8 mouse cellular contexts compared by ENCODE assay signal in the genomic region with DNA sequence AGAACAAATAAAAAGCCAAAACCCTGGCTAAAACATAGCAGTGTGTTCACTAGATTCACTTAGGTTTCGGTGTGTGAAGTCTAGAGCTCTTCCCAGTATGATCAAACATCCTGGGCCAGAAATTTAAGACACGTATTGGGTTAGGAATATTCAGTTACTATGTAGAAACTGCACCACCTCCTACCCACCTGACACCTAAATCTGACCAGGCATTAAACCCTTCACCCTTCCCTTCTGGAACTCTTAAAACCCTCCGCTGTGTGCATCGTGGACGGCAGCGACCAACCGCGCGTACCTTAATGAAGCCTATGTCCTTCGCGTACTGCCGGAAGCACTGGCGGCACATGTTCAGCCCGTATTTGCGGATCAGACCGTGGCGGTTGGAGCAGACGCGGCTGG. TPM values are rescaled to one million over a fixed set of nuclear protein-coding genes. Genes with fewer than 3 reads are reported as not detected.
DNase-seq lines count a peak whose midpoint lies in the region; ATAC-seq and TF ChIP-seq lines count a peak whose summit lies in the region.

No protein-coding gene starts in this region.

- H3K9ac ChIP-seq in forebrain, embryonic 13.5 days = peak overlapping the region; percentile 93
- peak overlapping the region; percentile 93 for H3K9ac ChIP-seq in liver, postnatal 0 days (replicated peaks)

- H3K36me3 ChIP-seq in E14TG2a.4 (ENCODE audit: insufficient read depth, low read length) = peaks cover 33% of the 10 kb centered on the region
- H3K36me3 ChIP-seq in forebrain, embryonic 13.5 days (ENCODE audit: poor library complexity, severe bottlenecking) = peaks cover 23% of the 10 kb centered on the region
- peaks cover 12% of the 10 kb centered on the region for H3K36me3 ChIP-seq in liver, postnatal 0 days (replicated peaks; ENCODE audit: insufficient read depth, low read length)

- H3K27me3 ChIP-seq in E14TG2a.4 (ENCODE audit: insufficient read depth, low read length) = no peaks in the 10 kb centered on the region
- H3K27me3 ChIP-seq in forebrain, embryonic 13.5 days = no peaks in the 10 kb centered on the region
- H3K27me3 ChIP-seq in liver, postnatal 0 days (ENCODE audit: insufficient read depth, low read length) = no peaks in the 10 kb centered on the region

- TF ChIP-seq CTCF in gastrocnemius, adult 2 months (IDR thresholded peaks at IDR 0.05) = no peak
- no peak for TF ChIP-seq CTCF in E14TG2a.4 (conservative IDR thresholded peaks at IDR 0.05; ENCODE audit: low read length)
- TF ChIP-seq CTCF in liver, postnatal 0 days (IDR thresholded peaks at IDR 0.05; ENCODE audit: low read depth) = no peak

- H3K4me1 ChIP-seq in E14TG2a.4 (replicated peaks; ENCODE audit: low read depth, low read length) = peaks cover 24% of the 10 kb centered on the region
- H3K4me1 ChIP-seq in forebrain, embryonic 13.5 days = peaks cover 6% of the 10 kb centered on the region
- peaks cover 15% of the 10 kb centered on the region for H3K4me1 ChIP-seq in liver, postnatal 0 days (ENCODE audit: insufficient read depth)

- H3K9me3 ChIP-seq in E14TG2a.4 (ENCODE audit: low read length) = no peaks in the 10 kb centered on the region
- no peaks in the 10 kb centered on the region for H3K9me3 ChIP-seq in forebrain, embryonic 13.5 days (replicated peaks)
- no peaks in the 10 kb centered on the region for H3K9me3 ChIP-seq in liver, postnatal 0 days (ENCODE audit: low read length)

- no peak for ATAC-seq in forebrain, embryonic 13.5 days
- ATAC-seq in liver, postnatal 0 days = no peak; the same call in 1 of the 2 replicates

- peak overlapping the region; percentile 80 for H3K4me3 ChIP-seq in gastrocnemius, adult 2 months
- peak overlapping the region; percentile 89 for H3K4me3 ChIP-seq in E14TG2a.4 (replicated peaks; ENCODE audit: low read length)
- H3K4me3 ChIP-seq in forebrain, embryonic 13.5 days = peak overlapping the region; percentile 73
- peak overlapping the region; percentile 83 for H3K4me3 ChIP-seq in liver, postnatal 0 days (ENCODE audit: low read depth, low read length)

- under 1% methylated on average over 19 of the region's 19 CpGs for WGBS in forebrain, embryonic 13.5 days
- under 1% methylated on average over 19 of the region's 19 CpGs for WGBS in liver, postnatal 0 days (ENCODE audit: insufficient replicate concordance)

- peak overlapping the region; percentile 70 for H3K4me2 ChIP-seq in forebrain, embryonic 13.5 days
- H3K4me2 ChIP-seq in liver, postnatal 0 days (ENCODE audit: low read depth, low read length) = peak overlapping the region; percentile 77

- no peak for TF ChIP-seq EP300 in liver, postnatal 0 days (IDR thresholded peaks at IDR 0.05; ENCODE audit: low read depth)

- DNase-seq in gastrocnemius, adult 2 months = no peak
- no peak for DNase-seq in gastrocnemius, postnatal 10 days
- DNase-seq in liver, postnatal 0 days = no peak
- DNase-seq in frontal cortex, postnatal 36 days (ENCODE audit: low spot score in 2 of 2) = no peak
- no peak for DNase-seq in left cerebral cortex, postnatal 14 days (ENCODE audit: low spot score in 2 of 2)
- no peak for DNase-seq in adrenal gland, adult 8-10 months

- intact Hi-C loops in gastrocnemius, adult 2 months (cut with DNase I) = no loop called here
- intact Hi-C loops in left cerebral cortex, postnatal 14 days (cut with DNase I) = no loop called here

- peak overlapping the region; percentile 98 for H3K27ac ChIP-seq in gastrocnemius, adult 2 months
- peak overlapping the region; percentile 92 for H3K27ac ChIP-seq in forebrain, embryonic 13.5 days
- peak overlapping the region; percentile 97 for H3K27ac ChIP-seq in liver, postnatal 0 days (ENCODE audit: low read depth)

RNA-seq across cellular contexts. Expression of gene Rps29, which starts 0.6 kb away (rescaled TPM):
- total RNA-seq in gastrocnemius, adult 2 months (2021) = 1,000 to 10,000 TPM in 1 of 2 experiments, 100 to 1,000 TPM in 1; 838 to 1,075 TPM
- 1,000 to 10,000 TPM; 1,302 to 1,393 TPM for total RNA-seq in gastrocnemius, postnatal 10 days (2021)
- polyA plus RNA-seq in forebrain, embryonic 13.5 days (2015; fragmentation: Nextera tagmentation; extraction: Ambion mirVana) = 1,496 and 1,783 TPM in 2 replicates
- 1,274 and 1,279 TPM in 2 replicates for polyA plus RNA-seq in liver, postnatal 0 days (2015; fragmentation: Nextera tagmentation; extraction: Ambion mirVana)
- total RNA-seq in left cerebral cortex, postnatal 14 days (2021) = 1,000 to 10,000 TPM in 1 of 2 experiments, 100 to 1,000 TPM in 1; 970 to 1,045 TPM
- 1,000 to 10,000 TPM; 1,288 to 1,496 (median 1,367) TPM for total RNA-seq in adrenal gland, adult 8-10 months (2022)

RNA-seq across cellular contexts. Expression of gene Lrr1, which starts 10.2 kb away (rescaled TPM):
- not detected for total RNA-seq in gastrocnemius, adult 2 months (2021)
- total RNA-seq in gastrocnemius, postnatal 10 days (2021) = 1 to 10 TPM in 1 of 2 experiments, under 1 TPM in 1; 0.56 to 1.3 TPM
- polyA plus RNA-seq in forebrain, embryonic 13.5 days (2015; fragmentation: Nextera tagmentation; extraction: Ambion mirVana) = 25.9 and 26.0 TPM in 2 replicates
- polyA plus RNA-seq in liver, postnatal 0 days (2015; fragmentation: Nextera tagmentation; extraction: Ambion mirVana) = 8.8 and 9.6 TPM in 2 replicates
- total RNA-seq in left cerebral cortex, postnatal 14 days (2021) = under 1 TPM in 1 of 2 experiments, not detected in 1; 0.44 TPM
- total RNA-seq in adrenal gland, adult 8-10 months (2022) = not detected

RNA-seq across cellular contexts. Expression of gene Rpl36al, which starts 25.5 kb away (rescaled TPM):
- 100 to 1,000 TPM; 290 to 325 TPM for total RNA-seq in gastrocnemius, adult 2 months (2021)
- total RNA-seq in gastrocnemius, postnatal 10 days (2021) = 100 to 1,000 TPM; 336 to 338 TPM
- polyA plus RNA-seq in forebrain, embryonic 13.5 days (2015; fragmentation: Nextera tagmentation; extraction: Ambion mirVana) = 402 and 469 TPM in 2 replicates
- polyA plus RNA-seq in liver, postnatal 0 days (2015; fragmentation: Nextera tagmentation; extraction: Ambion mirVana) = 543 and 555 TPM in 2 replicates
- 100 to 1,000 TPM; 172 to 191 TPM for total RNA-seq in left cerebral cortex, postnatal 14 days (2021)
- total RNA-seq in adrenal gland, adult 8-10 months (2022) = 100 to 1,000 TPM; 457 to 680 (median 548) TPM

RNA-seq across cellular contexts. Expression of gene Mgat2, which starts 25.6 kb away (rescaled TPM):
- 1 to 10 TPM; 6.0 to 7.3 TPM for total RNA-seq in gastrocnemius, adult 2 months (2021)
- 10 to 100 TPM; 16.9 to 21.3 TPM for total RNA-seq in gastrocnemius, postnatal 10 days (2021)
- 28.6 and 29.3 TPM in 2 replicates for polyA plus RNA-seq in forebrain, embryonic 13.5 days (2015; fragmentation: Nextera tagmentation; extraction: Ambion mirVana)
- polyA plus RNA-seq in liver, postnatal 0 days (2015; fragmentation: Nextera tagmentation; extraction: Ambion mirVana) = 23.1 and 25.0 TPM in 2 replicates
- total RNA-seq in left cerebral cortex, postnatal 14 days (2021) = 10 to 100 TPM; 30.7 to 34.9 TPM
- total RNA-seq in adrenal gland, adult 8-10 months (2022) = 10 to 100 TPM; 59.8 to 89.4 (median 61.3) TPM

RNA-seq across cellular contexts. Expression of gene Gm49383, which starts 38.5 kb away (rescaled TPM):
- 1 to 10 TPM; 3.1 to 3.4 TPM for total RNA-seq in gastrocnemius, adult 2 months (2021)
- total RNA-seq in gastrocnemius, postnatal 10 days (2021) = 1 to 10 TPM; 2.7 to 3.4 TPM
- polyA plus RNA-seq in forebrain, embryonic 13.5 days (2015; fragmentation: Nextera tagmentation; extraction: Ambion mirVana) = 37.0 TPM in 2 replicates
- polyA plus RNA-seq in liver, postnatal 0 days (2015; fragmentation: Nextera tagmentation; extraction: Ambion mirVana) = 9.1 and 10.2 TPM in 2 replicates
- 1 to 10 TPM; 4.9 to 5.6 TPM for total RNA-seq in left cerebral cortex, postnatal 14 days (2021)
- total RNA-seq in adrenal gland, adult 8-10 months (2022) = 1 to 10 TPM; 5.1 to 8.0 (median 5.8) TPM
